Mouse (Mus musculus): ENCODE results near the gene Phf19.

DNA sequence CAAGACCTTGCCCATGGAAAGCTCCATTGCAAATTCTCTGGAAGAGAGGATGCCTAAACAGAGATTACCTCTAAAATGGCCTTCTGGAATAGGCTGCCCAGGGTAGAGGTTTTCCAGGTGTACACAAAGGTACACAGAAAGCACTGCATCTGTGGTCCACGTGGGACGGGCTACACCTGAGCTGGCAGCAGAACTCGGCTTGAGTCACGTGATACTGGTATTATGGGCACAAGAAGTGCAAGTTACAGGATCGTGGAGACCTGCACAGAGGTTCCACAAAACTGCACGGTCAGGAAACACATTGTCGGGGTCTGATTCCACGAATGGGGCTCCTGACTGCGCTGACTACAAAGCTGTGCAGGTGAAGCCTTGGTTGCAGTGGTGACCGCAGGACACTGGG, 33.8 kb downstream of the Phf19 start:
- TF ChIP-seq HCFC1 (IDR thresholded peaks at IDR 0.05; ENCODE audit: borderline replicate concordance, insufficient read depth, low read length) = no peak
- no peak for TF ChIP-seq ZC3H11A (IDR thresholded peaks at IDR 0.05; ENCODE audit: borderline replicate concordance, low read depth, low read length)
- TF ChIP-seq ZNF384 (IDR thresholded peaks at IDR 0.05; ENCODE audit: low read depth, low read length) = no peak

All from ES-E14 (cell line).